Mouse (Mus musculus) subcutaneous adipose tissue, adult 2 months (tissue): Measurements from ENCODE around the gene Prok1. TPM values are rescaled to one million over a fixed set of nuclear protein-coding genes. Genes with fewer than 3 reads are reported as not detected.

Experiments used
- polyA plus RNA-seq: library from polyadenylated mRNA; depleted of rRNA; stranded (reverse); fragments of >200 nt; gene quantifications from 2 replicates; pipeline ENCODE4 v1.2.3, GENCODE M21; 2012; ENCODE audit warnings: low replicate concordance; rRNA removed

The Prok1 gene
- 0.07 and 0.15 TPM in 2 replicates for polyA plus RNA-seq

DNA sequence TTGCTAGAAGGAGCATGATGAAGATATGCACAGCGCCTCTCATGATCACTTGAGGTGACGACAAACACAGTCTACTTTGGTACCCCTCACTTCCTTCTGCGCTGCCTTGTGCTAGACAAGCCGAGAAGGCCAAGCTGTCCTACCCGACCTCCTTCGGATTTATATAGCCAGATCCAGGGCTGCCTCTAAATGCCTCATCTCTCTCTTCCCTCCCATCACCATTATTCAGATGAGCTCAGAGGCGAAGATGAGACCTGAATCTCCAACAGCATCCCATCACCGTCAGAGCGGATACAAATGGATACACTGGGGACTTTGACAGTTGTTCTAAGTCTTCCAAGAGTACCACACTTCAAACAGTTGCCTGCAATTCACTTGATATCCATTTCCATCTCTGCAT, at the start of gene Prok1:
Prok1 (minus strand) TSS at position 101 of the 400 bp plus-strand sequence.

DNA sequence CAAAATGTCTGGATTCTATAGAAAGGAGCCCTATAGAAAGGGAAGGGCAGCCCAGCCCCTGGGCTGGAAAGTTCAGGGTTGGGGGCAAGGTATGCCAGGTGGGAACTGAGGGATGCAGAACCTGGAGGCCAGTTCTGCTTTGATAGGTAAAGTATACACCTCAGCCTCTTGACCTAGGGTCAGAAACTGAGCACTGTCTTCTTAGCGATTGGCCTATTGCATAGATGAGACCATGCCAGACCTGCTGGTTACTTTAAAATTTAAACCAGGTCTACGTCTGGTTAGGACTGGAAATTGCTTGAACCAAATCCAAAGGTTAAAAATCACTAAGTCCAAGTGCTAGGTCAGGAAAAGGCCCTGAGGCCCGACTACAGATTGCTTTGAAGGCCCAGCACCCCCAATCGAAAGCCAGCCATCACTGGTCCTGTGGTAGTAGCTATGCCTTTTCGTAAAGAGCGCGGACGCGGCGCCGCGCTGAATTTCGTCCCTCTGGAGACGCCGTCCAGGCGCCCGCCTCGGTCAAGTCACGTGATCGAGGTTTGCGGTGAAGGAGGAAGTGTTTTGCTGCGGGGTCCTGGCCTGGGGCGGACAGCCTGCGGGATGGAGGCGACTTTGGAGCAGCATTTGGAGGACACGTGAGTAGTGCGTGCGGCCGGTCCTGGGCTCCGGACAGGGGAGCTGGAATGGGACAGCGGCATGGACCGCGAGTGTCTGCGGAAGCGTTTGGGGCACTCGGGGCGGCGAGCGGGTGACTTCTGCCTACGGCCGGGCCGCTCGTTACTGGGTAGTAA, 39.2 kb upstream of the Prok1 start, which contains the start of gene Lamtor5:
Lamtor5 (plus strand) TSS at position 380 of the 791 bp plus-strand sequence.

DNA sequence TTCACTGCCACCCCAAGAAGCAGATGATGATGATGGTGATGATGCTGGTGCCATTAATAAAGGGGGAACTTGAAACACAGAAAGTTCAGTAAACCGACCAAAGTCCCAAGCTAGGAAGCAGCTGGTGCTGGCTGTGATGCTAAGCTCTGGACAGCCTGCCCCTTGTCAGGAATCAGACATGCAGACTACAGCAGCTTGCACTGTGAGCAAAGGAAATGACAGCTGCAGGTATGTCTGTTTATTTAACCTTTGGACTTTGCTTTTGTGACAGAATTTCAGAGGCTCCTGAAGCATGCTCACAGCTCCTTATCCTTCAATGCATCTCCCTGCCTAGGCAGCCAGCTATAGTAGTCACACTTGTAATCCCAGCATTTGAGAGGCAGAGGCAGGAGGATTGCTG, 9.0 kb downstream of the Prok1 start, which contains the start of gene A630076J17Rik:
A630076J17Rik (plus strand) TSS at position 88 of the 400 bp plus-strand sequence.

DNA sequence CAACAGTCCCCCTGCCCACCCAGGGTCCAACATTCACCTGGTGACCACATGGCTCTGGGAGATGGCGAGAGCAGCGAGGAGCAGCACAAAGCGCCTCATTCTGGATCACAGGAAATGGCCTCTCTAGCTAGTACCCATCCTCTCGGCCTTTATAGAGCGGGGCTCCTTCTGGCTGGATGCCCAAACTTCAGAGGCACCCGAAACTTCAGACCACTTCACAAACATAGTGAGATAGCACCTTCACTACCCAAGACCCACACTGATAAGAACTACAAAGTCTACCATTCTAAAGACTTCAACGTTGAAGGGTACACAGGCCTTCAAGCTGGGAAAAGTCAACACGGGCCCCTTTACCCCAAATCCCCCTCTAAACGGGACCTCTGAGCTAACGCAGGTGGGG, 17.9 kb downstream of the Prok1 start, which contains the start of gene Cym:
Cym (minus strand) TSS at position 125 of the 400 bp plus-strand sequence.

Other genes with a start within 250 kb of the Prok1 start
- gene Kcna3, start 203.5 kb downstream of the Prok1 start, polyA plus RNA-seq = 0.59 and 1.6 TPM in 2 replicates
- 0.62 and 1.8 TPM in 2 replicates for gene Kcna2, start 138.6 kb downstream of the Prok1 start, polyA plus RNA-seq
- not detected in 2 replicates for gene Kcna10, start 56.7 kb downstream of the Prok1 start, polyA plus RNA-seq
- gene Cym, start 18.0 kb downstream of the Prok1 start, polyA plus RNA-seq = 0.44 and 0.73 TPM in 2 replicates
- gene A630076J17Rik, start 9.1 kb downstream of the Prok1 start, polyA plus RNA-seq = 0.16 TPM in 1 of 2 replicates, not detected in the other
- gene Lamtor5, start 39.2 kb upstream of the Prok1 start, polyA plus RNA-seq = 132 and 135 TPM in 2 replicates
- 0.73 and 1.9 TPM in 2 replicates for gene Slc16a4, start 51.5 kb upstream of the Prok1 start, polyA plus RNA-seq
- gene Rbm15, start 94.0 kb upstream of the Prok1 start, polyA plus RNA-seq = 4.1 and 10.6 TPM in 2 replicates
- gene Kcnc4, start 219.8 kb upstream of the Prok1 start, polyA plus RNA-seq = 0.59 and 0.60 TPM in 2 replicates